Mouse (Mus musculus) common myeloid progenitor, adult 5-6 weeks (primary cell): ENCODE measurements around the gene Kcnj3. TPM values are rescaled to one million over a fixed set of nuclear protein-coding genes. Genes with fewer than 3 reads are reported as not detected.
"Not testable (repeated sequence)": the region's sequence is repeated elsewhere in the genome, so short reads cannot be mapped to it uniquely, and the experiment has no call there.

Experiments
- ATAC-seq: replicated peaks from 2 replicates; pipeline ENCODE4 v1.8.0; 2016; ENCODE audit warnings: low read depth, mild to moderate bottlenecking, moderate TSS enrichment, inconsistent platforms; ENCODE audit not compliant: poor library complexity, severe bottlenecking
- total RNA-seq: library from RNA; stranded (forward); fragments of 200-1000, 187-1606 nt; gene quantifications from 2 replicates; pipeline ENCODE4 v1.2.3, GENCODE M21; 2017

The Kcnj3 gene
- total RNA-seq, result not detected in 2 replicates

- ATAC-seq, result no peak
These were observed at the start of gene Kcnj3 for GRCm38 (mm10) chr2:55435721-55436260. Gene Kcnj3 (plus strand): TSS chr2:55435970.

GRCm38 (mm10) chr2:55390330-55390989 lies 45.3 kb upstream of the Kcnj3 start:
- ATAC-seq, result no peak

- ATAC-seq, result no peak
These were observed 30.5 kb upstream of the Kcnj3 start for GRCm38 (mm10) chr2:55405307-55405706.

- ATAC-seq, result no peak
These were observed 8.1 kb upstream of the Kcnj3 start for GRCm38 (mm10) chr2:55427633-55428032.

- ATAC-seq, result no peak
These were observed 3.7 kb upstream of the Kcnj3 start for GRCm38 (mm10) chr2:55432104-55432503.

- ATAC-seq, result no peak
These were observed 664 bp downstream of the Kcnj3 start for GRCm38 (mm10) chr2:55436261-55437006.

- no peak for ATAC-seq
These were observed 1.5 kb downstream of the Kcnj3 start for GRCm38 (mm10) chr2:55437007-55437949.

- no peak for ATAC-seq
These were observed 2.2 kb downstream of the Kcnj3 start for GRCm38 (mm10) chr2:55437977-55438376.

GRCm38 (mm10) chr2:55439211-55439610 lies 3.4 kb downstream of the Kcnj3 start:
- no peak for ATAC-seq

GRCm38 (mm10) chr2:55442006-55442405 lies 6.2 kb downstream of the Kcnj3 start:
- ATAC-seq, result no peak

GRCm38 (mm10) chr2:55447298-55447697 lies 11.5 kb downstream of the Kcnj3 start:
- ATAC-seq, result no peak

- no peak for ATAC-seq
These were observed 15.0 kb downstream of the Kcnj3 start for GRCm38 (mm10) chr2:55450774-55451173.

GRCm38 (mm10) chr2:55459195-55459594 lies 23.4 kb downstream of the Kcnj3 start:
- no peak for ATAC-seq

- ATAC-seq, result no peak
These were observed 33.4 kb downstream of the Kcnj3 start for GRCm38 (mm10) chr2:55469141-55469540.

GRCm38 (mm10) chr2:55470006-55470405 lies 34.2 kb downstream of the Kcnj3 start:
- ATAC-seq, result no peak

- ATAC-seq, result no peak
These were observed 43.7 kb downstream of the Kcnj3 start for GRCm38 (mm10) chr2:55479511-55479910.

- ATAC-seq, result no peak
These were observed 44.3 kb downstream of the Kcnj3 start for GRCm38 (mm10) chr2:55479933-55480601.

GRCm38 (mm10) chr2:55480602-55480965 lies 44.8 kb downstream of the Kcnj3 start:
- no peak for ATAC-seq

GRCm38 (mm10) chr2:55485500-55486129 lies 49.8 kb downstream of the Kcnj3 start:
- ATAC-seq, result not testable (repeated sequence)
